8 mouse cellular contexts compared by ENCODE assay signal in genomic region chr14:25460801-25461675, GRCm38 (mm10). TPM values are rescaled to one million over a fixed set of nuclear protein-coding genes. Genes with fewer than 3 reads are reported as not detected.
DNase-seq lines count a peak whose midpoint lies in the region; ATAC-seq and TF ChIP-seq lines count a peak whose summit lies in the region.

No protein-coding gene starts in this region.

- no peak for TF ChIP-seq CTCF in cerebellum, adult 2 months (IDR thresholded peaks at IDR 0.05; ENCODE audit: borderline replicate concordance, insufficient read depth, low read depth, low read length)
- no peak for TF ChIP-seq CTCF in forebrain, postnatal 0 days (IDR thresholded peaks at IDR 0.05; ENCODE audit: low read depth)

- peak overlapping the region; percentile 84 for H3K4me3 ChIP-seq in cerebellum, adult 2 months (replicated peaks; ENCODE audit: insufficient read depth, low read depth, low read length)
- H3K4me3 ChIP-seq in forebrain, postnatal 0 days (ENCODE audit: low read depth, low read length): peak overlapping the region; percentile 78
- peak overlapping the region; percentile 94 for H3K4me3 ChIP-seq in hindbrain, embryonic 14.5 days (replicated peaks; ENCODE audit: low read length)

- no peaks in the 10 kb centered on the region for H3K9me3 ChIP-seq in forebrain, postnatal 0 days (ENCODE audit: low read length)
- no peaks in the 10 kb centered on the region for H3K9me3 ChIP-seq in hindbrain, embryonic 14.5 days (ENCODE audit: control insufficient read depth, low read length)

- no peaks in the 10 kb centered on the region for H3K27me3 ChIP-seq in cerebellum, adult 2 months (ENCODE audit: control insufficient read depth, insufficient read depth, low read length)
- H3K27me3 ChIP-seq in forebrain, postnatal 0 days (ENCODE audit: insufficient read depth, low read length): no peaks in the 10 kb centered on the region
- H3K27me3 ChIP-seq in hindbrain, embryonic 14.5 days (ENCODE audit: control insufficient read depth, insufficient read depth, low read length): no peaks in the 10 kb centered on the region

- H3K4me1 ChIP-seq in cerebellum, adult 2 months (ENCODE audit: control insufficient read depth, insufficient read depth, low read length): peaks cover 34% of the 10 kb centered on the region
- H3K4me1 ChIP-seq in forebrain, postnatal 0 days (ENCODE audit: insufficient read depth): peaks cover 33% of the 10 kb centered on the region
- peaks cover 64% of the 10 kb centered on the region for H3K4me1 ChIP-seq in hindbrain, embryonic 14.5 days (replicated peaks; ENCODE audit: control insufficient read depth, insufficient read depth, low read length)

- TF ChIP-seq POLR2A in cerebellum, adult 2 months (IDR thresholded peaks at IDR 0.05; ENCODE audit: borderline replicate concordance, insufficient read depth, low read length): no peak; the same call in 1 of the 2 replicates

- peak overlapping the region; percentile 95 for H3K27ac ChIP-seq in cerebellum, adult 2 months (ENCODE audit: insufficient read depth, low read length)
- H3K27ac ChIP-seq in forebrain, postnatal 0 days (ENCODE audit: low read depth, low read length): peak overlapping the region; percentile 97
- peak overlapping the region; percentile 99 for H3K27ac ChIP-seq in hindbrain, embryonic 14.5 days

- 1% methylated on average over 42 of the region's 42 CpGs for WGBS in cerebellum, adult 2 months
- WGBS in forebrain, postnatal 0 days: 2% methylated on average over 42 of the region's 42 CpGs
- under 1% methylated on average over 41 of the region's 42 CpGs for WGBS in hindbrain, embryonic 14.5 days

- H3K36me3 ChIP-seq in forebrain, postnatal 0 days (ENCODE audit: insufficient read depth): no peaks in the 10 kb centered on the region
- no peaks in the 10 kb centered on the region for H3K36me3 ChIP-seq in hindbrain, embryonic 14.5 days (replicated peaks; ENCODE audit: control insufficient read depth, insufficient read depth)

- H3K9ac ChIP-seq in forebrain, postnatal 0 days: peak overlapping the region; percentile 86
- H3K9ac ChIP-seq in hindbrain, embryonic 14.5 days: peak overlapping the region; percentile 99

- peak overlapping the region; percentile 88 for H3K4me2 ChIP-seq in forebrain, postnatal 0 days (ENCODE audit: low read depth)
- H3K4me2 ChIP-seq in hindbrain, embryonic 14.5 days (replicated peaks): peak overlapping the region; percentile 84

- DNase-seq in Muller cell, postnatal 12 days (ENCODE audit: inconsistent ontology term): peak; percentile 87
- peak; percentile 79 to 80 for DNase-seq in cerebellum, adult 2 months
- DNase-seq in forebrain, postnatal 0 days: peak; percentile 75
- peak; percentile 61 for DNase-seq in hindbrain, embryonic 14.5 days (ENCODE audit: low spot score)
- peak; percentile 72 to 77 for DNase-seq in layer of hippocampus, postnatal 36 days
- DNase-seq in lung, postnatal 10 days: peak; percentile 84
- peak; percentile 63 for DNase-seq in ovary, postnatal 10 days (ENCODE audit: low spot score)
- DNase-seq in urinary bladder, postnatal 36 days (ENCODE audit: low spot score in 2 of 2): peak; percentile 63 to 86

- ATAC-seq in forebrain, postnatal 0 days: peak; percentile 50
- no peak for ATAC-seq in hindbrain, embryonic 14.5 days (ENCODE audit: low FRiP score)

RNA-seq across cellular contexts. Expression of gene Zmiz1, which starts 2.1 kb away (rescaled TPM):
- 63.7 and 72.5 TPM in 2 replicates for polyA plus RNA-seq in cerebellum, adult 2 months (2012; rRNA removed)
- 48.5 and 75.6 TPM in 2 replicates for total RNA-seq in forebrain, postnatal 0 days (2014; rRNA removed)
- polyA plus RNA-seq in forebrain, postnatal 0 days (2015; fragmentation: Nextera tagmentation; extraction: Ambion mirVana): 27.7 and 38.0 TPM in 2 replicates
- polyA plus RNA-seq in hindbrain, embryonic 14.5 days (2014; fragmentation: Nextera tagmentation; extraction: Ambion mirVana): 70.0 and 70.6 TPM in 2 replicates
- 10 to 100 TPM; 88.1 to 94.5 TPM for total RNA-seq in layer of hippocampus, postnatal 36 days (2021)
